Mouse (Mus musculus) forebrain, embryonic 14.5 days (tissue): ENCODE results near the gene Pla2g7. TPM values are rescaled to one million over a fixed set of nuclear protein-coding genes. Genes with fewer than 3 reads are reported as not detected.
A peak's percentile ranks its signal among the peaks of the same experiment; 100 is the strongest.

Experiments used
- ATAC-seq: fragments of 200-750 bp; cut with Nextera tagmentation; 2 replicates; pipeline ENCODE4 v1.8.0; 2017; ENCODE audit warnings: mild to moderate bottlenecking, moderate library complexity
- DNase-seq: peaks from one replicate; pipeline ENCODE4 v3.0.0-alpha.2; 2015; ENCODE audit warnings: low spot score
- H3K27ac ChIP-seq: fragments of 300-500 bp; sonication (generic); 2 replicates; pipeline ENCODE4 v1.5.1; 2014; ENCODE audit warnings: low read depth, mild to moderate bottlenecking, control low read depth, low read length, moderate library complexity
- H3K27me3 ChIP-seq: fragments of 300-500 bp; sonication (generic); replicated peaks from 2 replicates; pipeline ENCODE4 v1.6.1; 2014; ENCODE audit warnings: low read length, control low read depth, mixed read lengths; ENCODE audit not compliant: control insufficient read depth, insufficient read depth
- H3K36me3 ChIP-seq: fragments of 300-500 bp; sonication (generic); 2 replicates; pipeline ENCODE4 v1.6.1; 2014; ENCODE audit warnings: low read length, control low read depth; ENCODE audit not compliant: control insufficient read depth, insufficient read depth
- H3K4me1 ChIP-seq: fragments of 300-500 bp; sonication (generic); 2 replicates; pipeline ENCODE4 v1.6.1; 2014; ENCODE audit warnings: antibody characterized with exemption, low read length, control low read depth; ENCODE audit not compliant: control insufficient read depth, insufficient read depth
- H3K4me2 ChIP-seq: fragments of 300-500 bp; sonication (generic); 2 replicates; pipeline ENCODE4 v1.6.1; 2014; ENCODE audit warnings: mild to moderate bottlenecking, control low read depth, low read length
- H3K4me3 ChIP-seq: fragments of 300-500 bp; sonication (generic); 2 replicates; pipeline ENCODE4 v1.5.1; 2014; ENCODE audit warnings: low read depth, low read length, control low read depth
- H3K9ac ChIP-seq: fragments of 300-500 bp; sonication (generic); 2 replicates; pipeline ENCODE4 v1.6.1; 2014; ENCODE audit warnings: mild to moderate bottlenecking, low read length, control low read depth, moderate library complexity
- H3K9me3 ChIP-seq: fragments of 300-500 bp; sonication (generic); replicated peaks from 2 replicates; pipeline ENCODE4 v1.6.1; 2016; ENCODE audit warnings: low read length, control low read depth, mixed read lengths; ENCODE audit not compliant: control insufficient read depth
- WGBS: fragments of 180-500 bp; shearing (Covaris S2); extraction: QIAGEN DNeasy Blood & Tissue Kit; methylation state at CpG from one replicate; pipeline ENCODE4 v1.1.7; 2014; 5-methylcytosine and 5-hydroxymethylcytosine counted together
- polyA plus RNA-seq: library from polyadenylated mRNA; unstranded; fragments of >200 nt; fragmentation: Nextera tagmentation; extraction: Ambion mirVana; gene quantifications from 2 replicates; pipeline ENCODE4 v1.2.1, GENCODE M21; 2014

The Pla2g7 gene
- polyA plus RNA-seq, 1 experiment from 2014 or later = 4.0 TPM

- Histone ChIP-seq H3K9me3 (no peaks in the 10 kb centered on the region), H3K4me2 (no peak overlapping the region), H3K27ac (no peak overlapping the region), H3K9ac (no peak overlapping the region), H3K27me3 (no peaks in the 10 kb centered on the region), H3K4me3 (no peak overlapping the region), H3K4me1 (no peaks in the 10 kb centered on the region), H3K36me3 (no peaks in the 10 kb centered on the region)
- 82% methylated on average over 21 of the region's 21 CpGs for WGBS
- ATAC-seq = peak; percentile 20; the same call in 1 of the 2 replicates
- DNase-seq = peak; percentile 21
Measured at GRCm38 (mm10) chr17:43592296-43593291, 24.7 kb downstream of the Pla2g7 start.

GRCm38 (mm10) chr17:43597742-43598141 is 29.8 kb downstream of the Pla2g7 start:
- ATAC-seq (no peak), DNase-seq (no peak)
- Histone ChIP-seq H3K4me1 (no peaks in the 10 kb centered on the region), H3K9me3 (no peaks in the 10 kb centered on the region), H3K27me3 (no peaks in the 10 kb centered on the region), H3K27ac (no peak overlapping the region), H3K4me2 (no peak overlapping the region), H3K4me3 (no peak overlapping the region), H3K36me3 (no peaks in the 10 kb centered on the region), H3K9ac (no peak overlapping the region)
- 98% methylated on average over 2 of the region's 2 CpGs for WGBS

GRCm38 (mm10) chr17:43598706-43599105 is 30.8 kb downstream of the Pla2g7 start:
- Histone ChIP-seq H3K27ac (no peak overlapping the region), H3K27me3 (no peaks in the 10 kb centered on the region), H3K4me1 (no peaks in the 10 kb centered on the region), H3K4me3 (no peak overlapping the region), H3K9ac (no peak overlapping the region), H3K4me2 (no peak overlapping the region), H3K9me3 (no peaks in the 10 kb centered on the region), H3K36me3 (no peaks in the 10 kb centered on the region)
- WGBS = 76% methylated on average over 4 of the region's 4 CpGs
- no peak for DNase-seq
- no peak for ATAC-seq

- Histone ChIP-seq H3K4me2 (no peak overlapping the region), H3K9ac (no peak overlapping the region), H3K4me3 (no peak overlapping the region), H3K36me3 (no peaks in the 10 kb centered on the region), H3K27ac (no peak overlapping the region), H3K27me3 (no peaks in the 10 kb centered on the region), H3K4me1 (no peaks in the 10 kb centered on the region), H3K9me3 (no peaks in the 10 kb centered on the region)
- ATAC-seq (peak; percentile 42; the same call in 1 of the 2 replicates), DNase-seq (peak; percentile 60)
- WGBS = 12% methylated on average over 3 of the region's 3 CpGs
Measured at GRCm38 (mm10) chr17:43606704-43607103, 38.8 kb downstream of the Pla2g7 start.

GRCm38 (mm10) chr17:43611586-43611985 is 43.7 kb downstream of the Pla2g7 start:
- no peaks in the 10 kb centered on the region for H3K4me1 ChIP-seq
- H3K4me2 ChIP-seq = no peak overlapping the region
- no peak overlapping the region for H3K27ac ChIP-seq
- no peak overlapping the region for H3K9ac ChIP-seq
- ATAC-seq (peak; percentile 68), DNase-seq (peak; percentile 89)
- no peaks in the 10 kb centered on the region for H3K27me3 ChIP-seq
- no peak overlapping the region for H3K4me3 ChIP-seq
- WGBS = 20% methylated on average over 7 of the region's 7 CpGs
- no peaks in the 10 kb centered on the region for H3K9me3 ChIP-seq
- H3K36me3 ChIP-seq = no peaks in the 10 kb centered on the region

- 75% methylated on average over 3 of the region's 3 CpGs for WGBS
- no peak overlapping the region for H3K4me2 ChIP-seq
Measured at GRCm38 (mm10) chr17:43612221-43612620, 44.3 kb downstream of the Pla2g7 start.

GRCm38 (mm10) chr17:43619156-43619555 is 51.3 kb downstream of the Pla2g7 start:
- no peak overlapping the region for H3K4me2 ChIP-seq
- no peak overlapping the region for H3K27ac ChIP-seq
- 91% methylated on average over 9 of the region's 9 CpGs for WGBS

More at GRCm38 (mm10) chr17:43612221-43612620, 44.3 kb downstream of the Pla2g7 start:
- ATAC-seq (no peak), DNase-seq (no peak)
- no peak overlapping the region for H3K9ac ChIP-seq
- H3K9me3 ChIP-seq = no peaks in the 10 kb centered on the region
- no peak overlapping the region for H3K27ac ChIP-seq
- no peak overlapping the region for H3K4me3 ChIP-seq
- H3K27me3 ChIP-seq = no peaks in the 10 kb centered on the region
- H3K36me3 ChIP-seq = no peaks in the 10 kb centered on the region
- no peaks in the 10 kb centered on the region for H3K4me1 ChIP-seq

GRCm38 (mm10) chr17:43622076-43622475 is 54.2 kb downstream of the Pla2g7 start:
- 93% methylated on average over 10 of the region's 10 CpGs for WGBS
- Histone ChIP-seq H3K27me3 (no peaks in the 10 kb centered on the region), H3K27ac (no peak overlapping the region), H3K4me1 (no peaks in the 10 kb centered on the region), H3K4me2 (no peak overlapping the region), H3K9ac (no peak overlapping the region), H3K36me3 (no peaks in the 10 kb centered on the region), H3K9me3 (no peaks in the 10 kb centered on the region), H3K4me3 (no peak overlapping the region)
- ATAC-seq (no peak), DNase-seq (no peak)

More at GRCm38 (mm10) chr17:43619156-43619555, 51.3 kb downstream of the Pla2g7 start:
- Histone ChIP-seq H3K36me3 (no peaks in the 10 kb centered on the region), H3K9ac (no peak overlapping the region), H3K4me1 (no peaks in the 10 kb centered on the region), H3K4me3 (no peak overlapping the region), H3K27me3 (no peaks in the 10 kb centered on the region), H3K9me3 (no peaks in the 10 kb centered on the region)
- no peak for ATAC-seq
- DNase-seq = no peak

- WGBS = 92% methylated on average over 10 of the region's 10 CpGs
- DNase-seq = no peak
- Histone ChIP-seq H3K36me3 (no peaks in the 10 kb centered on the region), H3K27ac (no peak overlapping the region), H3K4me2 (no peak overlapping the region), H3K4me1 (peaks cover 6% of the 10 kb centered on the region; the same call in 1 of the 2 replicates), H3K27me3 (peaks cover 28% of the 10 kb centered on the region), H3K9me3 (no peaks in the 10 kb centered on the region), H3K9ac (no peak overlapping the region), H3K4me3 (no peak overlapping the region)
- ATAC-seq = no peak
Measured at GRCm38 (mm10) chr17:43628246-43628645, 60.3 kb downstream of the Pla2g7 start.
